Mouse (Mus musculus): ENCODE measurements at regions not wholly inside any gene's neighbourhood (a gene's known extent, or its start where the extent isn't known, plus 50 kb on each side); places are given as distances from the start of the nearest gene placed in this dataset.

GRCm38 (mm10) chr9:73392036-73392435 lies 278.8 kb downstream of the Rsl24d1 start:
- TF ChIP-seq CTCF (IDR thresholded peaks at IDR 0.05; ENCODE audit: borderline replicate concordance, insufficient read depth, low read depth, low read length) = no peak
- TF ChIP-seq POLR2A (IDR thresholded peaks at IDR 0.05; ENCODE audit: borderline replicate concordance, insufficient read depth, low read length) = no peak
